Mouse (Mus musculus): ENCODE results near the gene Dbx2.

Gene Dbx2

GRCm38 (mm10) chr15:95622797-95623196 is 33.0 kb downstream of the Dbx2 start:
- no peak for DNase-seq (ENCODE audit: low read depth)

GRCm38 (mm10) chr15:95612600-95612999 is 43.2 kb downstream of the Dbx2 start:
- no peak for DNase-seq (ENCODE audit: low read depth)

GRCm38 (mm10) chr15:95601179-95601578 is 54.6 kb downstream of the Dbx2 start:
- no peak for DNase-seq (ENCODE audit: low read depth)

GRCm38 (mm10) chr15:95598630-95599029 is 57.1 kb downstream of the Dbx2 start:
- DNase-seq (ENCODE audit: low read depth) = no peak

GRCm38 (mm10) chr15:95586906-95587305 is 68.9 kb downstream of the Dbx2 start:
- no peak for DNase-seq (ENCODE audit: low read depth)

GRCm38 (mm10) chr15:95584891-95585290 is 70.9 kb downstream of the Dbx2 start:
- DNase-seq (ENCODE audit: low read depth) = no peak

GRCm38 (mm10) chr15:95574661-95575060 is 81.1 kb downstream of the Dbx2 start:
- peak; percentile 31 for DNase-seq (ENCODE audit: low read depth)
